Mouse (Mus musculus): ENCODE measurements around the gene Plpp4. TPM values are rescaled to one million over a fixed set of nuclear protein-coding genes. Genes with fewer than 3 reads are reported as not detected.

The Plpp4 gene
- total RNA-seq (2021): under 1 TPM; 0.27 to 0.45 TPM
- long read RNA-seq, experiment 1: 0 reads
- long read RNA-seq, experiment 2: 0 reads

DNA sequence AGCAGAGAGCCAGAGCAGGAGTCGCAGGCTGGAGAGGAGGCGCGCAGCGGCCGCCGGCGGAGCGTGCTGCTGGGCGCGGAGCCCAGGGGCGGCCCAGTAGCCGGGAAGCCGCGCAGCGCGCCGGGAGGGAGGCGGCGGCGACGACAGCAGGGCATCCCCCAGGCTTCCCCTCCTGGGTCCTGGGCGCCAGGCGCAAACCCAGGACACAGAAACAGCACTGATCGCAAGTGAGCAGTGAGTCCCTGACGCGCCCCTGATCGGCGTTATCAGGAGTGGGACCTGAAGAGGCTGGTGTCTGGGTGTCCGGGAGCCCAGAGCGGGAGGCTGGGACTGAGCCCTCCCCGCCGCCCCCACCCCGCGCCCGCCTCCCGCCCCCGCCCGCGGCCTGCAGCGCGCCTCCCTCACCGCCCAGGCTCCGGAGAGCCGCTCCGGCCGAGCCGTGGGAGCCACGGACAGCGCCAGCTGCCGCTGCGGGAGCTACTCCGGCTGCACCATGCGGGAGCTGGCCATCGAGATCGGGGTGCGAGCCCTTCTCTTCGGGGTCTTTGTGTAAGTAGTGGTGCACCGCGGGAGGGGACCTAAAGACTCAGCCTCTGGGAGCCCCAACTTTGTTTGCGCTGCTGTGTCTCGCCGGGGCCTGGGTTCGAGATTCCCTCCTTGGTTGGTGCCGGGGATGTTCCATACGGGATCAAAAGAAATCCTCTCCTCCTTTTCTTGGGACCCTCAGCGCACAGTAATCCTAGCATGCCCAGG, at the start of gene Plpp4:
TSS of gene Plpp4 (plus strand) at position 411 of the 753 bp plus-strand sequence.
- peak; percentile 53 for DNase-seq

DNA sequence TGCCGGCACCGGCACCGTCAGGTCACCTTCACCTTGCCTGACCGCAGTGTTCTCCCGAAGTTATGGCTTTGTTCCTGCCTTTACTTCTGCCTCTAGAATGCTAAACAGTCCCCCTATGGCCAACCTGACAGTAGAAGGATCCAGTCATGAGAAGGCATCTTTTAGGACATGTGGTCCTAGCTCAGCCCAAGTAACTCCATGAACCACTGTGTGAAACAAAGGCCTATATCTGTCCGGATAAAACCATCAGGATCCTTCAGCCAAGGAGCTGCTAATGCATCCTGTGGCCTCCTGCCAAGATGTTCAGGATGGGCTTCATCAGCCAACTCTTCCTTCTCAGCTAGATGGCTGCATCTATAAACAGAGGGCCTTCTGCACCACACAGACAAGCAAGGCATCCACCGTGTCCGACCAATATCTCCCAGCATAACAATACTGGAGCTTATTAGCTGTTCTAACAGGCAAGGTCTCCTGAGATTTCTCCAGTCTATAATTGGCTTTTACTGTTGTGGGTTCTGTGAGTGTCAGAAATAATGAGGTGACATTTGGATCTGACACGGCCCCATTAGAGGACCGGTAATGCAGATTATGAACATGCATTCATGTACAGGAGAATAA, 40.8 kb upstream of the Plpp4 start:
- DNase-seq: no peak

DNA sequence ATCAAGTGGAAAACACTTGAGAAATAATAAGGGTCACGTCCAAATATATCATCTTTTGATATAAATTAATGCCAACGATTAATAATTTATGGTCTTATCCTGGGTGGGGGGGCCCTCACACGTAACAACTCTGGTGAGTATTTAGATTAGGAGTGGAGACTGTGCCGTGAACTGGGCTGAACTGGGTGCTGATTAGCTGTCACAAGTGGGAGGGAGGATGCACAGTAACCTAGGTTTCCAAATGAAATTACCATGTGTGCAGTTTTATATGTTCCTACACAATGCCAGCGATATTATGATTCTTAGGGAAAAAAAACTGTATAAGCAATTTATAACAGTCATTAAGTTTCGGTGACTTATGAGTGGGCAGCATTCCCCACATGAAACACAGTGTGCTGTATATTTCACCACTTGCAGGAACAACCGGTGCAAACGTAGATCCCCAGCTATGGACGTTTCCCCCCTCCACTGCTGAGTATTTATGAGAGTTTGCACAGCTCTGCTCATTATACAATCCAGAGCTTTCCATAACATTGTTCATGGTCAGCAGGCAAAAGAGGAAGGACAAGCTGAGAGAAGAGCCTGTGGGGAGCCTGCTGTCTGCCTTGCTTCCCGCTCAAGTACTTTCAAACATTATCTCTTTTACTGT, 40.2 kb upstream of the Plpp4 start:
- DNase-seq: no peak

DNA sequence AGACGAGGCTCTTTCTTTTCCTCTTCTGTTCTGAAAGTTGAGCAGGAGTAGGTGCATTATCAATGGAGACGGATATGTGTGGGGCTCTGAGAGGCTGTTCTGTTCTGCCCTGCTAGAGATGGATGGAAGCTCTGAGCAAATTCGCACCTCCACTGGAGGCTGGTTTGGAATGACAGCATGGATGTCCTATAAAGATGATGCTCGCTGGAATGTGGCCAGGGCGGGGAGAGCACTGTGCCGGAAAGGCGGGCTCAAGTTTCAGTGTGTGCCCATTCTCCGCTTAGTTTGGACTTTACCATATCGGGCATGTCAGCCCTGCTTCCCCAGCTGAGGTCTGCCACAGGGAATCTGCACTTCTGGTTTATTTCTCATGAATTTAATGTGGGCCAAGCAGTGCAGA, 35.9 kb upstream of the Plpp4 start:
- no peak for DNase-seq

DNA sequence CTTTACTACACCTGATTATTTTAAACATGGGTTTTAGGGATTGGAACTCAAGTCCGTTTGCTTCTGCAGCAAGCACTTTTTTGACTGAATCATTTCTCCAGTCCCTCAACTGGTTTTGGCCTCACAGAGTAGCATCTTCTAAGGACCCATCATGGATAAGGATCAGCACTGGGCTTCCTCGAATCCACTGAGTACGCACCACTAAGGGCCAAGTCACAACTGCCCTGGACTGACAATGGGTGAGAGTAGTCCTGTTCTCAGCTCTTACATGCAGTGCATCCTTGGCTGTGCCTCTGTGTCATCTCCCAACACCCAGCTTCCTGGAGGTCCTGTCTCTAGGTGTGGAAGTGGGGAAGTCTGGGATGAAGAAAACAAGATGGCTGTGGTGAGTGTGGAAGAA, 35.2 kb upstream of the Plpp4 start:
- DNase-seq: no peak

DNA sequence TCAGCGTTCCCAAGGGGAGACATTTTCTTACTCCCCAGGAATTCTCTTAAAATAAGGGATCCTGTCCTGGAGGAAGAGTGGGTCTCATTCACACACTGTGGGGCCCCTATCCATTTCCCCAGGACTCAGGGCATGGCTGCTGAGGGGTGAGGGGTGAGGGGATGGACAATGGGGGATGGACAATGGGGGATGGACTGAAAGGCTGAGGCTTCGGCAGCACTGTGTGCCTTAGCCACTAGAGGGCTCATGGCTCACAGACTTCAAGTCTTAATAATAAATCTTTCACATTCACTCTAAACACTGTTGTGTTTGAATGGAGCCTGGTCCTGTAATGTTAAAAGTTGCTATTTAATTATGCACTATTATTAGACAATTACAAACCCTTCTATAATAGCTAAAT, 21.4 kb upstream of the Plpp4 start:
- DNase-seq: peak; percentile 33

DNA sequence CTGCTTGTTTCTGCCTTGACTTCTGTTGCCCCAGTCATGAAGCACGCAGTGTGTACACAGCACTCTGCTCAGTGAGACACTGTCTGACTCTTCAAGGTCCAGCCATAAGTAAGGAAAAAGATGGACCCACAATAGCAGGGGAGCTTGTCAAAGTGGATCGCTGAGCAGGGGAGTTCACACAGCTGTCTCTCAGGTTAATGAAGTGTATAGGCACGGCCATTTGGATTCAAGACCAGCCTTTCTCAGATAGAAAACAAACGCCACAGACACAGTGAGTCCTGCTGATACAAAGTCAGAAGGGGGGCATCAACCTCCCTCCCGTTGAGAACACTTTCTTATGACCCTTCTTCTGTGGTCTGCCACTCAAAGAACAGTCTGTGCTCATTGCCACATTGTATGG, 20.8 kb upstream of the Plpp4 start:
- no peak for DNase-seq

DNA sequence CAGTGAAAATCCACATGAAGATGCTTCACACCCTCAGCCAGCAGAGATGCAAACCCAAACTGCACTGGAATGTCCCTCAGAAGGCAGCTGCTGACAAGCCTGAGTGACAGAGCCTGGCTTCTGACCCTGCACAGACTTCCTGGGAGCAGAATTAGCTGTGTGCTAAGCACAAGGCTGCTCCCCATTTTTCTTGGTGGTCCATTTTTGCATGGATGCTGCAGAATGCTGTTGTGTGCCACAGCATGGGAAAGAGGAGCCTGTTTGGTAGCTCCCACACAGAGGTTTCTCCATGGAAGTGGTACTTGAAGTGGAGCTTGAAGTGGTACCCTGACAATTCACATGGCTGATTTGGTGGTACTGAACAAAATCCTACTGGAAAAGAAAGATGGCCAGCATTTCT, 5.8 kb upstream of the Plpp4 start:
- DNase-seq: no peak

DNA sequence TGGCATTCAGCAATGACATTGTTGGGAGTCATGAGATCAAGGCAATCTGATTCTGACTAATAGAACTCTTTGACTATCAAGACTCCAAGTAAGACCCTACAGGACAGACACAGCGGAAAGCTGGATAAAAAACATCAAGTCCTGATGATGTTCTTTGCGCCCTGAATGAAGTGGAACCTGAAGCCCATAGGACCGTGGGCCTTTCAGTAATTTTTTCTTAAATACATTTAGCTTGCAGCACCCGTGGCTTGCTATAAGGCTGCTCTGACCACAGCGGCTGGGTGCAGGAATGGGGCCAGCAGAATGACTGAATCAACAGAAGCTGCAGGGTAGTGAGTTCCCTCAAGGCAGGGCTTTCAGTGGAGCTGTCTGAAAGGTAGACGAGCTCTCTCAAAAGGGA, 3.4 kb upstream of the Plpp4 start:
- no peak for DNase-seq

DNA sequence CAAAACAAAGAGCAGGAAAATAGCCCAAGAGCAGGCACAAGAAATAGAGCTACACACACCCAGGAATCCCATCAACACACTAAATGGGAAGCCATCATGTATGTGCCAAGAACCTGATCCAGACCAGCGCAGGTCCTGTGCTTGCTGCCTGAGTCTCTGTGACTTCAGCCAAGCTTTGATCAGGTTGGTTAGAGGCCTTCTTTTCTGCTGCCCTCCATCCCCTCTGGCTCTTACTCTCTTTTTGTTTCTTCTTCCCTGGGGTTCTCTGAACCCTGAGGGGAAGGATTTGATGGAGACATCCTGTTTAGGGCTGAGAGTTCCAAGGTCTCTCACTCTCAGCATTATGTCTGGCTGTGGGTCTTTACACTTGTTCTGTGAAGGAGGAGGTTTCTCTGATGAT, 2.7 kb upstream of the Plpp4 start:
- DNase-seq: no peak

DNA sequence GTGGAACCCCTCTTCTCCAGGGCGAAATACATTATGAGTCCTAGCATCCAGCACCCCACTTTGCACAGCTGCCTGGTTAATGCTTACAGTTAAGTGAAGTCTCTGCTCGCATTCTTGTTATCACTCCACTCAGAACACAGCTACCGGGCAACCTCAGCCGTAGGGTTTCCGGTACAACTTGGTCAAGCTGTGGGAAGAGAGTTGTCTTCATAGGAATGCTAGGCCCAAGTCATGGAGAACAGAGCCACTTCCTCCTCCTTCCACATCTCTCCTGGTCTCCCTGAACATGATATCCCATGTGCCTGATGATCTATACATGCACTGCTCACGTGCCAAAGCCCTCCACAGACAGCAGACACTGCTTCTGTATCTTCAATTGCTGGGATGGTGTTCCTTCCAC, 1.4 kb upstream of the Plpp4 start:
- DNase-seq: no peak

DNA sequence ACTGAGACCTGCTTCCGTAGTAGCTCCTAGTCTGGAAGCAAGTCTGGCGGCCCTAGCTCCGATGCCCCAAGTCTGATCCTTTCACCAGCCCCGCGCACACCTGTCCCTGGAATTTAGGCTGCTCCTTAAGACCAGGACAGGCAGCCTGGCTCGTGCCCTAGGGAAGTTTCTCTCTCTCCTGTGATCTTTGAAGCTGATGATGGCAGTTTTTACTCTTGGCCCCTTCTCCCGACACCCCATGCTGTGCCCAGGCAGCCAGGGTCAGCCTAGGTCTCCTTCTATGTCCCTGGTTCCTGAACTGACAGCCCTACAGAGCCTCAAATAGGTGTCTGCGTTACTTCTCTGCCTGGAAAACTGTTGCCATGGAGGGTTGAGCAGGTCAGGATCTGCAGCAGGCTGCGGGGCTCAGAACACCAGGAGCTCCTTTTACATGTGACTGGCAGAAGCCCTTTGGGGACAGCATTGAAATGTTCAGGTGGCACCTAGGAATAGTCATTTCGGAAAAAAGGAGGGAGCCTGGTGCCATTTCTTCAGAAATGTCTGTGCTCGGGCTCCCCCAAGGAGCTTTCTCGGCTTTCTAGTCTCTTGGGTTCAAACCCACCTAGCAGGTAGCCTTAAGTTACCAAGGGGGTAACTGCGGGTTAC, 665 bp downstream of the Plpp4 start:
- no peak for DNase-seq

DNA sequence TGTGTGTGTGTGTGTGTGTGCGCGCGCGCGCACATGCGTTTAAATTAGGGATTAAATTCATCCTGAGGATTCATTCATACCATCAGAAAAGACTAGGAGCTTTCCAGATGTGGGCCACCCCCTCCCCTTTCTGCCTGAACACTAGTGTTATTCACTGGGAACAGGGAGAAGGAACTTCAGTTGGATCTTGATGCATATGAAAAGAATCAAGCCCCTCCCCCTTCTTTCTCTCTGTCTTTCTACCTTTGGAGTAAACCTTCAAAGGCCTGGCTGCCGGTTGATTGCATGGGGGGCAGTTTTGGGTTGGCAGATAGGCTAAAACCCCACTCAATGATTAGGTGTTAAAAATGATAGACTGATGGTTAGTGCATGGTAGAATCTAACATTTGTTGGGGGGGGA, 1.5 kb downstream of the Plpp4 start:
- no peak for DNase-seq

DNA sequence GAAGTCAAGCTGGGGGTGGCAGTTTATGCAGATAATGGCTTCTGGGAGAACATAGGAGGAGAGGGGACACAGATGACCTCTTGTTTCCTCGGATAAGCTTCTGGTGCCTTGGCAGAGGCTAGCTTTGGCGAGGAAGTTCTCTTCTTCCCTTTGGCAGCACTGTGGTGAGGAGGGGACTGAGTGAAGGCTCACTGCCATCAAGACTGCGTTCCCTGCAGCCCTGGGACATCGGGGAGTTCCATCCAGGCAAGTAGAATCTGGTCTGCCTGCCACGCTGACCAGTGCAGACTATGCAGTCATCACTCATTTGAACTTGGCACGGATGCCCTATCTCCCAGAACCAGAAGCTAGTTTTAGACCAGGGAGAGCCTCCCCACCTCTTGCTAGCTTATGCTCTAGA, 2.4 kb downstream of the Plpp4 start:
- DNase-seq: no peak

DNA sequence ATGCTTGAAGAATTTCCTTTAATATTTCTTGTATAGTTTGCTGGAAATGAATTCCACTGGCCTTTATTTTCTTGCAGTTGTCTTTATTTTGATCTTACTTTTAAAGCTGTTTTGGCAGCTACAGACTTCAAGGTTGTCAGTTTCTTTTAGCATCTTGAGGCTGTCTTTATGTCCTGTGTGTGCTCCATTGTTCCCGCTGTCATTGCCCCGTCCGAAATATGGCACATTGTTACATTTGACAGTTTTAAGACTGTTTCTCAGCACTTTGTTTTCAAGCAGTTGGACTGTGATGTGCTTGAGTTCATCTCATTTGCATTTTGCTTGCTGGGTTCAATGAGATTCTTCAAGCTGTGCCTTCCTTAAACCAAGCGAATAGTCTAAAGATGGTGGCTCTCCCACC, 17.0 kb downstream of the Plpp4 start:
- DNase-seq: no peak

DNA sequence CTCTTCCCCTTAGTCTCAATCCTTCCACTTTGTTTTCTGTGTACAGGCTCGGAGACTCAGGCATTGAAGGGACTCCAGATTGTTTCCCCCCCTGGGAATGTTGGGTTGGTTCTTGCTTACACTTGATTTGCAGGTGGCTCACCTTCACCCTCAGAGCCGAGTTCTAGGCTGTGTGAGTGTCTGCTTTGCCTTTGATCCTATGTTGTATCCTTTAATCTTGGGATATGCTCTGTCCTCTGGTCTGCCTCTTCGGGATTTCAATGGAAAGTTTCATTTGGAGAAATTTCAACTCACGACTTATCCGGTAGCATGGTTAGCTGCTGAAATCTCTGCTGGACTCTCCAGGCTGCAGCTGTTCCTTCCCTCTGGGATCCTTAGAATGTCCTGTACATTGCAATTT, 17.9 kb downstream of the Plpp4 start:
- DNase-seq: no peak

DNA sequence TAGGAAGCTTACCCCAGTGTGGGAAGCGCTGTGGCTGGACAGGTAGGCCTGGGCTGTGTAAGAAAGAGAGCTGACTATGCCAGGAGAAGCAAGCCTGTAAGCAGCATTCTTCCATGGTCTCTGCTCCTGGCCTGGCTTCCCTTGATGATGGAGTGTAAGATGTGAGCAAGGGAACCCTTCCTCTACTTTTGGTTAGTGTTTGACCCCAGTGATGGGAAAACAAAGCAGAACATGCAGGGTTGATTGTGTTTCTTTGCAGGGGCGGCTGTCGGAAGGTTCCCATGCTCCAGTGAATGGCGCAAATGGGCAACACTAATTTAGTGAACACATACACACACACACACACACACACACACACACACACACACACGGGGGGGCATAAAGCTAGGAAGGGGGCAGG, 20.9 kb downstream of the Plpp4 start:
- no peak for DNase-seq

DNA sequence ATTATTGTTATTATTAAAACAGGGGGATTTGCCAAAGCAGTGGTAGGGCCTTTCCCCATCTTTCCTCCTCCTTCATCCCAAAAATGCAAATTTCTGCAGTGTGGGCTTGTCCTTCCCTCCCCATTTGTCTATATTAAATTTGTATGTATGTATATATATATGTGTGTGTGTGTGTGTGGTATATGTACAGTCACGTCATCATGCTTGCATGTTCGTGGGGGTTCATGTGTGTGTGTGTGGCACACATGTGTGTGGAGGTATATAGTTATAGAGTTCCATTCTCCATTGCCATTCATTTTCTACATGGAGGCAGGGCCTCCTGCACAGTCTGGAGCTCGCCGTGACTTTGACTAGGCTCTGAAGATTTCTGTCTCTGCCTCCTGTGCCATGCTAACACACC, 22.0 kb downstream of the Plpp4 start:
- no peak for DNase-seq

DNA sequence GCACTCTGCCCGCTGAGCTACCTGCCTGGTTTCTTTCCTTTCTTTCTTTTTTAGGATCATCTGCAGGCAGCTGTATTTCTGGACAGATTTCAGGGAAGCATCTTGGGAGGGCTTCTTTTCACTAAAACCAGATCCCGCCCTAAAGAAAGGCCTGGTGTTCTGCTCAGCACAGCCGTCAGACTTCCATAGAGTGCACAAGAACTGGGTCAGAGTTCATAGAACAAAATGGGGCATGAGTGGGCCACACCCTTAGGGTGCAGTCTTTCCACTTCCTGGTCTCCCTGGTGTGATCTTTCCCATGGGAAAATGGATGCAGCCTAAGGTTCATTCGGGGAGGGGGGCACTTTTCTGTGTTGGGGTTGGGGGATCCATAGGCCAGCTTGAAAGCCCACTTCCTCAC, 22.4 kb downstream of the Plpp4 start:
- no peak for DNase-seq

DNA sequence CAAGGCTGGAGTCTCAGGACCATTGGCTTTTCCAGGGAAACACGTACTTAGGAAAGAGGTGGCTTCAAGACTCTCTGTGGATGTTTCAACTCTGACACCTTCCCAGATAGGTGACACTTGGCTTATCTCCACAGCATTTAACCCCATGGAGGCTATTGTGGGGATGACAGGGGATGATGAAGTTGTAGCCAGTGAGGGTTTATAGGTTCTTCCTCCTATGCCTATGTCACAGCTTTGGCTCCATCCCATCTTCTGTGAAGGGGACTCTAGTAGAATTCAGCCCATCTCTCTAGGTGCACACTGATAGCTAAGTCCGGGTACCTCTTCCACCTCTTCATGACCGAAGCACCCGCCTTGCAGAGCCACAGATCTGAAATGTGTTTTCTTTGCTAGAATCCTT, 25.1 kb downstream of the Plpp4 start:
- no peak for DNase-seq

DNA sequence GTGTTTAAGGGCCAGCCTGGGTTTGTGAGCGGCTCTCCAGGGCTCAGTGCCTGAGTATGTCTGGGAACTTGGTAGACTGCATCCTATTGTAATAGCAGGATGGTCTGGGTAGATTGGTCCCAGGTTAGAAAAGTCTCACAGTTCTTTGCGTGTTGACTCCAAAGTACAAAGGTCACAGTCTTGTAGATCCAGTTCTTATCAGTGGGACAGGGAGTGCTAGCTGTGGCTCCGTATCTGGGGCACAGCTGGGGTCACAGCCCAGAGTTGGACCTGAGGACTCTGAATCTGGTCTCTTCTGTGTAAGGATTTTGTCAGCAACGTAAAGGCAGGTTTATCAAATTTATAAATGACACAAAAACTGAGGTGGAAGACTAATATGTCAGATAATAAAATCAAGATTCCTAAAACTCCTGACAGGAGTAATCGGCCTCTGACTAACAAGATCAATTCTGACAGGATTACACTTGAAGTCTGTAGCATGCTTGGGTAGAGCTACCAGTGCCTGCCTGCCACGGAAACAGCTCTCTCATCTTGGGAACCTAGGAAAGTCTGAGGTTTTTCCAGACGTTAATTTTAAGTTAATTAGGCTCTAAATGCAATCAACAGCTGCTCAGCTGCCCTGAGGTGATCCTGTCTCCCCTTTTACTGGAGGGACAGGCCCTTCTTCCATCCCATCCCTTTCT, 28.5 kb downstream of the Plpp4 start:
- DNase-seq: no peak

DNA sequence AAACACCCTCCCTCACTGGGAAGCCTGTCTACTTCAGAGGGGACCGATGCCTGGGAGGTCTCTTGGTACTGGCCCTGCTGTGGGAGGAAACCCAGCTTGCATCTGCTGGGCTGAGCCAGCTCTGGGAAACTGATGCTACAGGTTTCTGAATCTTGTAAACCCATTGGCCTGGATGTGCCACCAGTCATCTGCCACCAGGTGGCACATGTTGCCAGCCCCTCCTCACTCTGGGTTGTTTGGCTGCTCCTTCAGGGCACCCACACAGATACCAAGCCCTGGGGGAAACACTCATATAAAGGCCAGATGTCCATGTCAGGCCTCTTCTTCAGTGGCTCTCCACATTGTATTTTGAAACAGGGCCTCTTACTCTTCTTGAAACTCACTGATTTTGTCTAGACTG, 36.4 kb downstream of the Plpp4 start:
- no peak for DNase-seq

DNA sequence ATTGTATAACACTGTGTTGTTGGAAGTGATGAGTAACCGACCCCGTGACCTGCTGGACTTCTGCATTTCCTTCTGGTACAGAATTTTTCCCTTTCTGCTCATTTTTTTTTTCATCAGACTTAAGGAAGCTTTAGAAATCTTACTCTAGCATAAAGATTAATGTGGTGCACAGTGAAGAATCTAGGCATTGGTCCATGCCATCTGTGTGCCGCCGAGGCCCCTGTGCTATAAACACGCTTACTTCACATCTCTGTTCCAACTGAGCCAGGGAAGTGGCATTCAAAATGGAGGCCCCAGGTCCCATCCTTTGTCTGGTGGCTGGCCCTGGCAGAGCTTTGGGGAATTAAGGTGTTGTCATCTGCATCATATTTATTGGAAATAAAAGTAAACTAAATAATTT, 44.8 kb downstream of the Plpp4 start:
- no peak for DNase-seq

Data from adrenal gland, postnatal 10 days (tissue).